ENCODE assay signal across 8 mouse cellular contexts in genomic region chr10:91166890-91167289, GRCm38 (mm10). TPM values are rescaled to one million over a fixed set of nuclear protein-coding genes. Genes with fewer than 3 reads are reported as not detected.
DNase-seq lines count a peak whose midpoint lies in the region; ATAC-seq and TF ChIP-seq lines count a peak whose summit lies in the region.

No protein-coding gene starts in this region.

- no peak overlapping the region for H3K27ac ChIP-seq in forebrain, postnatal 0 days (ENCODE audit: low read depth, low read length)
- H3K27ac ChIP-seq in hindbrain, embryonic 16.5 days (ENCODE audit: low read depth, low read length) = no peak overlapping the region; the same call in 1 of the 2 replicates
- H3K27ac ChIP-seq in liver, adult 2 months (replicated peaks; ENCODE audit: insufficient read depth, low read depth, low read length) = no peak overlapping the region

- no peaks in the 10 kb centered on the region for H3K9me3 ChIP-seq in forebrain, postnatal 0 days (ENCODE audit: low read length)
- no peaks in the 10 kb centered on the region for H3K9me3 ChIP-seq in hindbrain, embryonic 16.5 days (ENCODE audit: control insufficient read depth, low read length)

- peaks cover 27% of the 10 kb centered on the region for H3K36me3 ChIP-seq in forebrain, postnatal 0 days (ENCODE audit: insufficient read depth)
- H3K36me3 ChIP-seq in hindbrain, embryonic 16.5 days (ENCODE audit: control insufficient read depth, insufficient read depth, low read length) = peaks cover 17% of the 10 kb centered on the region
- H3K36me3 ChIP-seq in liver, adult 2 months (ENCODE audit: control insufficient read depth, insufficient read depth, low read length) = peaks cover 28% of the 10 kb centered on the region

- TF ChIP-seq POLR2A in liver, adult 2 months (IDR thresholded peaks at IDR 0.05; ENCODE audit: extremely low read depth, insufficient read depth, low read length) = no peak

- no peaks in the 10 kb centered on the region; the same call in 1 of the 2 replicates for H3K4me1 ChIP-seq in forebrain, postnatal 0 days (ENCODE audit: insufficient read depth)
- peaks cover 19% of the 10 kb centered on the region for H3K4me1 ChIP-seq in hindbrain, embryonic 16.5 days (ENCODE audit: control insufficient read depth, insufficient read depth, low read depth, low read length)
- H3K4me1 ChIP-seq in liver, adult 2 months (ENCODE audit: control insufficient read depth, insufficient read depth, low read length) = peaks cover 3% of the 10 kb centered on the region; the same call in 1 of the 2 replicates

- no peaks in the 10 kb centered on the region for H3K27me3 ChIP-seq in forebrain, postnatal 0 days (ENCODE audit: insufficient read depth, low read length)
- no peaks in the 10 kb centered on the region for H3K27me3 ChIP-seq in hindbrain, embryonic 16.5 days (replicated peaks; ENCODE audit: control insufficient read depth, insufficient read depth, low read length)
- no peaks in the 10 kb centered on the region for H3K27me3 ChIP-seq in liver, adult 2 months (ENCODE audit: control insufficient read depth, insufficient read depth, low read length)

- DNase-seq in urinary bladder, postnatal 14 days (ENCODE audit: low spot score) = peak; percentile 67
- no peak for DNase-seq in urinary bladder, postnatal 10 days (ENCODE audit: low spot score)
- peak; percentile 77 for DNase-seq in c-Kit-positive CD71-positive TER-119-negative erythroid progenitor cells, embryonic 14.5 days (ENCODE audit: low read depth)
- peak; percentile 61 for DNase-seq in forebrain, postnatal 0 days
- peak; percentile 58 for DNase-seq in liver, adult 2 months (ENCODE audit: extremely low read depth, low read depth, low spot score)
- peak; percentile 71 for DNase-seq in thymus, postnatal 36 days

- no peak for ATAC-seq in forebrain, postnatal 0 days
- no peak for ATAC-seq in hindbrain, embryonic 16.5 days
- peak; percentile 75 for ATAC-seq in monocyte, adult 5-6 weeks (replicated peaks; ENCODE audit: insufficient number of reproducible peaks, low FRiP score, low TSS enrichment, poor library complexity, severe bottlenecking)

- no peak overlapping the region for H3K4me2 ChIP-seq in forebrain, postnatal 0 days (ENCODE audit: low read depth)
- peak overlapping the region; percentile 32; the same call in 1 of the 2 replicates for H3K4me2 ChIP-seq in hindbrain, embryonic 16.5 days (ENCODE audit: low read length)

- 56% methylated on average over 5 of the region's 5 CpGs for WGBS in forebrain, postnatal 0 days
- WGBS in hindbrain, embryonic 16.5 days = 59% methylated on average over 5 of the region's 5 CpGs
- WGBS in liver, adult 2 months = 62% methylated on average over 5 of the region's 5 CpGs

- peak; percentile 76 for TF ChIP-seq CTCF in forebrain, postnatal 0 days (IDR thresholded peaks at IDR 0.05; ENCODE audit: low read depth)
- TF ChIP-seq CTCF in liver, adult 2 months (IDR thresholded peaks at IDR 0.05; ENCODE audit: low read depth, low read length) = peak; percentile 45

- peaks cover 12% of the 10 kb centered on the region; the same call in 1 of the 2 replicates for H3K79me2 ChIP-seq in liver, adult 2 months (ENCODE audit: control insufficient read depth, insufficient read depth, low read length)

- H3K4me3 ChIP-seq in forebrain, postnatal 0 days (ENCODE audit: low read depth, low read length) = no peak overlapping the region
- H3K4me3 ChIP-seq in hindbrain, embryonic 16.5 days (ENCODE audit: low read length) = no peak overlapping the region
- H3K4me3 ChIP-seq in liver, adult 2 months (ENCODE audit: insufficient read depth, low read depth, low read length) = no peak overlapping the region

- H3K9ac ChIP-seq in forebrain, postnatal 0 days = no peak overlapping the region
- H3K9ac ChIP-seq in hindbrain, embryonic 16.5 days (ENCODE audit: low read depth, low read length) = no peak overlapping the region
- H3K9ac ChIP-seq in liver, adult 2 months (ENCODE audit: low read depth, low read length) = no peak overlapping the region

RNA-seq across cellular contexts. Expression of gene Tmpo, which starts 14.2 kb away (rescaled TPM):
- 126 and 149 TPM in 2 replicates for total RNA-seq in forebrain, postnatal 0 days (2014; rRNA removed)
- 61.3 and 62.8 TPM in 2 replicates for polyA plus RNA-seq in forebrain, postnatal 0 days (2015; fragmentation: Nextera tagmentation; extraction: Ambion mirVana)
- polyA plus RNA-seq in hindbrain, embryonic 16.5 days (2015; fragmentation: Nextera tagmentation; extraction: Ambion mirVana) = 68.7 and 83.7 TPM in 2 replicates
- total RNA-seq in liver, adult 2 months (2014; rRNA removed) = 38.4 and 43.3 TPM in 2 replicates
- 10.7 and 12.1 TPM in 2 replicates for polyA plus RNA-seq in liver, adult 2 months (2012; rRNA removed)
- total RNA-seq in monocyte, adult 5-6 weeks (2017) = 237 to 305 TPM (median 300 TPM) in 3 replicates

RNA-seq across cellular contexts. Expression of gene Slc25a3, which starts 43.0 kb away (rescaled TPM):
- total RNA-seq in forebrain, postnatal 0 days (2014; rRNA removed) = 321 and 336 TPM in 2 replicates
- polyA plus RNA-seq in forebrain, postnatal 0 days (2015; fragmentation: Nextera tagmentation; extraction: Ambion mirVana) = 529 and 607 TPM in 2 replicates
- polyA plus RNA-seq in hindbrain, embryonic 16.5 days (2015; fragmentation: Nextera tagmentation; extraction: Ambion mirVana) = 635 and 651 TPM in 2 replicates
- total RNA-seq in liver, adult 2 months (2014; rRNA removed) = 222 and 288 TPM in 2 replicates
- polyA plus RNA-seq in liver, adult 2 months (2012; rRNA removed) = 269 and 371 TPM in 2 replicates
- total RNA-seq in monocyte, adult 5-6 weeks (2017) = 191 to 312 TPM (median 245 TPM) in 3 replicates
